Mouse (Mus musculus): Measurements from ENCODE around the gene Npnt.

Npnt gene

GRCm38 (mm10) chr3:132934649-132935048 is 15.4 kb downstream of the Npnt start:
- no peak for DNase-seq

DNA sequence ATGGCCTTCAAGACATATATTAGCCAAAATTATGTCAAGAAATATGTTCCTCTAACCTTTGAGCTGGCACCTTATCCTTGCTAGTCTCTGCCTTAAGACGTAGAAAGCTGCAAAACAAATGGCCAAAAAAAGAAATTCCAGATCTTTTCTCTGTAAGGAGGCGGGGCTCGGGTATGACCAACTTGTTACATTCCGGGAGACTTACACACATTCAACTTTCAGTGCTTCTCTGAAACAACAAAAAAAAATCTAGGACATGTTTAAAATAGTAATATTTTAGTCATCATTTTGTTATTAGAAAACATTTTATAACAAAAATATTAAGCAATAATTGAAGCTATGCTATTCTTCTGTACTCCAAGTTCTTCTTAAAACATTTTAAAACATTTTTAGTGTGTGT is 18.6 kb downstream of the Npnt start:
- DNase-seq = no peak

DNA sequence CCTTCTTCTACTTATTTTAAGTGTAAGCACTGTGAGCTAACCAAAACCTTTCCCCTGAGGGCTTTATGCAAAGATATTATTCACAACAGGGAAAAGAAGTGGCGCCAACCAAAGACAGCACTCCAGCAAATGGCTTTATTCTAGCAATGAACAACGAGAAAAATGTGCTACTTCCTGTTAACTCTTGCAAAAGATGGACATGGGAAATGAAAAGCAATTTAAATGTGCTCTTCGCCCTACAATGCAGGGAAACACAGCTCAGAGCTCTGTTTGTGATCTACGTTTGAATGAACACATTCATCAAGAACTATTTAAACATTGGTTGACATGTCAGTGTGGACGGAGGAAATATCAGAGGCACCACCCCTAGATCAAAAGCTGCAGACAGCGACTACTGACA is 20.2 kb downstream of the Npnt start:
- DNase-seq = no peak

DNA sequence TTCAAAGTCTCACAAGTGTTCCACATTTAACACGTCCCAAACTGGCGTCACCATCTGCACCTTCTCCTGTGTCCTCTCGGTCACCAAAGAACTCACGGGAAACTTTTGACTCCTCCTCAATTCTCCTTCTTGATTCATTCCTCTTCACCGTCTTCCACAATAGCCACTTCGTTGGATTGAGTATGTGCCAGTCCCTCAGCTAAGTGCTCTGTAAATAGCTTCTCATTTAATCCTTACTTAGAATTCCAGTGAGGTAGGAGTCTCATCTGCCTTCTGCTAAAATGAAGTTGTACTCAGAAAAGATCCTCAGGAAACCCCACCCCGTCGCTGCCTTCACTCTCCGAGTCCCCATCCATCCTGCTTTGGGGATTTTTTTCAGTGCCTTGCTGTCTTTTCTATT is 21.9 kb downstream of the Npnt start:
- no peak for DNase-seq

DNA sequence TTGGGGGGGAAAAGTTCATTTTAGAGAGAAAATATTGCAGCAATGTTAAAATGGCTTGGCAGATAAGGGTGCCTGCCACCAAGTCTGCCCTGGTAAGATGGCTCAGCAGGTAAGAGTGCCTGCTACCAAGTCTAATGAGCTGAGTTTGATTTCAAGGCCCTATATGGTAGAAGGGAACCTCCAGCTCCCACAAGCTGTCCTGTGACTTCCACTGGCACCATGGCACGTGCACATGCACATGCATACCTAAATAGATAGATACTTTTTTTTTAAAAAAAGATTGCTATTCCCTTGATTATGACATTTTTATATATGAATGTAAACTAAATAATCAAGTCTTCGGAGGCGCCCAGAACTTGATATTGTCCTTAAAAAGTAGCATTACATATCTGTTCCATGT is 30.3 kb downstream of the Npnt start:
- DNase-seq = no peak

- DNase-seq = no peak
These were observed 30.9 kb downstream of the Npnt start for GRCm38 (mm10) chr3:132919240-132919639.

- DNase-seq = no peak
These were observed 32.6 kb downstream of the Npnt start for GRCm38 (mm10) chr3:132917356-132918090.

GRCm38 (mm10) chr3:132915661-132916060 is 34.4 kb downstream of the Npnt start:
- DNase-seq = no peak

- DNase-seq = no peak
These were observed 37.7 kb downstream of the Npnt start for GRCm38 (mm10) chr3:132912420-132912819.

- DNase-seq = no peak
These were observed 38.4 kb downstream of the Npnt start for GRCm38 (mm10) chr3:132911716-132912115.

DNA sequence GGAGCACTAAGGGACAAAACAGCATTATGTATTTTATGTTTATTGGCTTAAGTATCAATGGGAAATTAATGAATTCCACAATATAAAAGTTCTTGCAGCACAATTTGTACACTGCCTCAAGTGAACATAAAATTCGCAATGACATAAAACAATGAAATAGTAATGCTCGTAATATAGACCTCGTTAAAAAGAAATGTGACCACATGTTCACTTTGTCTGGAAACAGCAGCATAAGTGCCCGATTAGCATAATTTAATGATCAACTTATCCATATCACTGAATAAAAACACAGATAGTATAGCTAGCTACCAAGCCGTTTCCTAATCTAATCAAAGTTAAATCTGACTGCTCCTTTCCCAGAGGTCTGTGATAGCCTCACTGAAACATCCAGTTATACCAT is 39.4 kb downstream of the Npnt start:
- DNase-seq = no peak

DNA sequence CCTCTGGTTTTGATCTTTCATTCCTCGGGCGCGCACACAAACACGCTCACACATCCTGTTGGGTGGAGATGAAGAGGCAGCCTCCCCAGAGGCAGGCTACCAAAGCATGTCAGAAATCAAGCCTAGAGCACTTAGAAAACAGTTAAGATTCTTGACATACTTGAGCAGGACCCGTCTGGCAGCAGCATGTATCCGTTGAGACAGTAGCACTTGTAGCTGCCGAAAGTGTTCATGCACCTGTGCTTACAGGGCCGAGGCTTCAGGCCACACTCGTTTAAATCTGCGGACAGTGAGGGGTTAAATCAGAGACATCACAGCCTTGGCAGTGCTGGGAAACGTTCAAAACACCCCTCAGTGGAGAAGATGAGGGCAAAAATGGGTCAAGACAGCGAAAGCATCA is 40.4 kb downstream of the Npnt start:
- no peak for DNase-seq

- no peak for DNase-seq
These were observed 42.4 kb downstream of the Npnt start for GRCm38 (mm10) chr3:132907506-132908203.

GRCm38 (mm10) chr3:132905224-132905930 is 44.7 kb downstream of the Npnt start:
- DNase-seq = no peak

GRCm38 (mm10) chr3:132903386-132903785 is 46.7 kb downstream of the Npnt start:
- no peak for DNase-seq

DNA sequence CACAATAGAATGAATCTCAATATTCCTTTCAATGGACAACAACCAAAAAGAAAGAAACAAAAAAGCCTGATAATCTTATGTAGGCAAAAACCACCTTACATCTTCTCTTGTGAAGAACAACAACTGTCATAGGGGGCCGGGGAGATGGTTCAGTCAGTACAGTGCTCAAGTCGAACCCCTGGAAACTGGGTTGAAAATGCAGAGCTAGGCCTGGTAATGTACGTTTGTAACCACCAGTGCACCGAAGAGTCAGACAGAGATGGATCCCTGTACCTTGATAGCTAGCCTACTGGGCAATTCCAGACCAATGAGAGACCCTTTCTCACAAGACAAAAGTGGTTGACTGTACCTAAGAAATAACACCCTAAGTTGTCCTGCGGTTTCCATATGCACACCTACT is 47.2 kb downstream of the Npnt start:
- no peak for DNase-seq

DNA sequence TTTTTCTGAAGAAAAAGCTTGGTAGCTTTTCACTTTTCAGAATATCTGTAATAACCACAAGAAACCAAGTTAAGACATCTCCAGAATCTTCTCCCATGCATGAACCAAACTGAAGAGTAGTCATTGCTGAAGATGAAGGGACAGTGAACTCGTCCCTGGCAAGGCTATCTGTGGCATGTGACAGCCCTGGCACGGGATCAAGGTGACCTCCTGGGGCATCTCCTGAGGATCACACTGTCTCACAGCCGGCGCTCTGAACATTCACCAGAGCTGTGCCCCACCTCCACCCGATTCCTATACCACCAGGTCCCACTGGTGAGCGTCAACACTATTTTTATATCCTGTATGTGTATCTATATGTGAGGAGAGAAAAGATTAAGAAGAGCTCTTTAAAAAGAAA is 47.9 kb downstream of the Npnt start:
- peak in 1 of 2 experiments; percentile 39 for DNase-seq

DNA sequence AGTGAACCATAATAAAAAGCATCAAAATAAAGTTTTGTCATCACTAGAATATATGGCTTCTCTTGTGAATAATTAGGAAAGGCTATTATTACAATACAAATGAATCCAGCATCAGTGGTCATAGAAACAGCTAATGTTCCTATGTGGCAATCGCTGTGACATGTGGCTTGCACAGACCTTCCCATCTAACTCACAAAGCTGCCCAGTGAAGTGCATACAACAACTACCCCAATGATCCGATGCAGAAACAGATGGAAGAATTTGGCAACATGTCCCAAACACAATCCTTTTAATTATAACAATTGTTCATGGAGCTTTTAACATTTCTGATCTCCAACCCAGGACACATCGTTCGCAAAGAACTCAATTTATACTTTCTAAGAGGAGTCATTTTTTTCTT is 52.2 kb downstream of the Npnt start:
- no peak for DNase-seq

DNA sequence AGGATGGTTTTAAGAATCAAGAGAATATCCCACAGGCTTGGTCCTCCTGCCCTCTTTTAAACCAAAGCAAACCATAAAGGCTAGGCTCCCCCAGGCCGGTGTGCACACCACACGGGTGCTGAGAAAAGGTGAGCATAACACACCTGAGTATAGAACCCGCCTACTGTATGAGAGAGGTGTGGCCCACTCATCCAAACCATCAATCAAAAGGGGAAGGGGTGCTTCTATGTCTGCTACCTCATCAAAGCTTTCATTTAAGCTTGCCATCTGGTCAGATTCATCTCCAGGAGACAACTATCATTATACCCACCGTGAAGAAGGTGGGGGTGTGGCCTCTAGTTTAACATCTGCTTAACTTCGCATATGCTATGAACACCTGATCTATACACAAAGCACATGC is 52.7 kb downstream of the Npnt start:
- DNase-seq = no peak

- no peak for DNase-seq
These were observed 56.0 kb downstream of the Npnt start for GRCm38 (mm10) chr3:132894086-132894485.

- no peak for DNase-seq
These were observed 56.4 kb downstream of the Npnt start for GRCm38 (mm10) chr3:132893676-132894075.

DNA sequence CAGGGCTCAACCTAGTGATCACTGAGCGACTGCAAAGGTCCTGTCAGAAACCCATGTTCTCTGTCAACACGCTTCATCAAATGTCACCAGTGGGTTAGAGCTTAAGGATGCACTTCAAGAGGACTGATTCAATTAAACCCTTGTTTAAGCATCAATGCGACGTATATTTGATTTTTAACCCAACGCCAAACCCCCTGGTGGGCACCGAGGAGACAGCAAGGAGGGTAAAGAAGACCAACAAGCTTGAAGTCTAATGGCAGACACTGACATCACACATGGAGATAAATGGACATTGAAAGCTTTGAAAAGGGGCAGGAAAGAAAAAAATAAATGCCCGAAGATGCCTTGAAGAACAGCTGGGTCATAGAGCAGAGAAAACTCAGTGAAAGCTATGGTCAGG is 57.0 kb downstream of the Npnt start:
- no peak for DNase-seq

GRCm38 (mm10) chr3:132892481-132892880 is 57.6 kb downstream of the Npnt start:
- DNase-seq = no peak
